Mouse (Mus musculus): Measurements from ENCODE around the gene Jak3.
A peak's percentile ranks its signal among the peaks of the same experiment; 100 is the strongest.
"Not testable (repeated sequence)": the region's sequence is repeated elsewhere in the genome, so short reads cannot be mapped to it uniquely, and the experiment has no call there.

The Jak3 gene

DNA sequence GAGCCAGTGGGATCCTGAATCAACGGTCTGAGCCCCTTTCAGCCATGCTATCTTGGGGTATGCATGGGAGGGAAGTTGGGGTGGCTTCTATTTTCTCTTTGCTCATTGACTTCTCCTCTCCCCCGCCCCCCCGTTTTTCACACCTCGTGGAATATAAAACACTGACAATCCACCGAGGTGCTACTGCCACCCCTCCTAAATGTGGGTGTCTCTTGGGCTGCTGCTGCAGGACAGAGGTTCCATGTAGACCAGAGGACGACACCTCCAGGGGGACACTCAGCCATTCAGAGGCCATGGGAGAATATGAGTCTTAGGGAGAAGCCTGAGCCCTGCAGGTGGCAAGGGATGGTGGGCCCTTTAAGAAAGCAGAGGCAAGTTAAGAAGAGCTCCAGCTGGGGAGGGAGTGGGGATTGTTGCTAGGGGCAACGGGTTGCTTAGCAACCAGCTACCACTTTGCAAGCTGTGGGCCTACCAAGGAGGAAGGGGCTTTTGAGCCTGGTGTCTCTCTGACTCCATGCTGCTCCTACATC lies 43.9 kb downstream of the Jak3 start:
- DNase-seq (ENCODE audit: extremely low read depth, low read depth, low spot score): no peak

DNA sequence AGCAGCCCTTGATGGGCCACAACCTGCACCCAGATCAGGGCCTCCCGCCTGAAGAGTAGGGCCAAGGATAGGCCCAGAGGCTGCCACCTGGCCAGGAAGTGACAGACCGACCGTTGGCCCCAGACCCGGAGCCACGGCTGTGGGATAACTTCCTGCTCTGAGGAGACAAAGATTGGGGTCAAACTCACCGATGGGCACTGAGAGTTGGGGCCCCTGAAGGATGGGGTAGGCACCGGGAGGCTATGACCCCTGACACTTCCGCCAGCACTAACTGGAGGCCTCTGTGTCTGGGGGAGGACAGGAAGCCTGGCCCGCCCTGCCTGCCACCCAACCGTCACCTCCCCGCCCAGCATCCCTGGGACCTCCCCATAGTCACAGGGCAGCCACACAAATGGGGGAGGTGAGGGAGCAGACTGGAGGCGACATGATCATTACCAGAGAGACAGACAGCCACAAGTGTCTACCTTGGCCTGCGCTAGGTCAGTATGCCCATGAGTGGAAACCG lies 47.0 kb downstream of the Jak3 start:
- DNase-seq (ENCODE audit: extremely low read depth, low read depth, low spot score): no peak

- no peak for DNase-seq (ENCODE audit: extremely low read depth, low read depth, low spot score)
These were observed 48.3 kb downstream of the Jak3 start for GRCm38 (mm10) chr8:71724389-71724788.

GRCm38 (mm10) chr8:71725122-71725924 lies 49.2 kb downstream of the Jak3 start, which contains the start of gene Fcho1:
Gene Fcho1, minus strand, starts transcription at chr8:71725716.
- DNase-seq (ENCODE audit: extremely low read depth, low read depth, low spot score): peak; percentile 51

DNA sequence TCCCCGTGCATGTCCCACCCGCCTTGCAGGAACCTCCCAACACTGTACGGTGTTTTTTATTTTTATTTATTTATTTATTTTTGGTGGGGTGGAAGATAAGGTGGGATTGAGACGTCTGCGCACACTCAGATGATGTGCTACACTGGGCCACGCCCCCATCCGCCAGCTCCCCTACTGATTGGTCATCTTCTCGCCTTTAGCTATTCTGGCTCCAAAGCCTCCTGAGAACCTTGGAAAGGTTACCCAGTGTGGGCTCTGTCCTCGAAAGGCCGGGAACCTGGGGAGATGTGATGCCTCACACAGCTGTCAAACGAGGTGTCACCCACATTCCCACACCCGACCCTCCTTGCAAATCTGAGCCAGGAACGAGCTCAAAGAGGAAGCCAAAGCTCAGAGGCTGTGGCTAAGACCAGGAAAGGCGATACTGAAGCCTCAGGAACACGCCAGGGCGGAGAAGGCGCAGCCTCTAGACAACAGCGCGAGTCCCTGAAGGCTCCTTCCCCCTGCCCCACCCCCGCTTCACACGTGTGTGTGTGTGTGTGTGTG lies 52.2 kb downstream of the Jak3 start:
- no peak for DNase-seq (ENCODE audit: extremely low read depth, low read depth, low spot score)

DNA sequence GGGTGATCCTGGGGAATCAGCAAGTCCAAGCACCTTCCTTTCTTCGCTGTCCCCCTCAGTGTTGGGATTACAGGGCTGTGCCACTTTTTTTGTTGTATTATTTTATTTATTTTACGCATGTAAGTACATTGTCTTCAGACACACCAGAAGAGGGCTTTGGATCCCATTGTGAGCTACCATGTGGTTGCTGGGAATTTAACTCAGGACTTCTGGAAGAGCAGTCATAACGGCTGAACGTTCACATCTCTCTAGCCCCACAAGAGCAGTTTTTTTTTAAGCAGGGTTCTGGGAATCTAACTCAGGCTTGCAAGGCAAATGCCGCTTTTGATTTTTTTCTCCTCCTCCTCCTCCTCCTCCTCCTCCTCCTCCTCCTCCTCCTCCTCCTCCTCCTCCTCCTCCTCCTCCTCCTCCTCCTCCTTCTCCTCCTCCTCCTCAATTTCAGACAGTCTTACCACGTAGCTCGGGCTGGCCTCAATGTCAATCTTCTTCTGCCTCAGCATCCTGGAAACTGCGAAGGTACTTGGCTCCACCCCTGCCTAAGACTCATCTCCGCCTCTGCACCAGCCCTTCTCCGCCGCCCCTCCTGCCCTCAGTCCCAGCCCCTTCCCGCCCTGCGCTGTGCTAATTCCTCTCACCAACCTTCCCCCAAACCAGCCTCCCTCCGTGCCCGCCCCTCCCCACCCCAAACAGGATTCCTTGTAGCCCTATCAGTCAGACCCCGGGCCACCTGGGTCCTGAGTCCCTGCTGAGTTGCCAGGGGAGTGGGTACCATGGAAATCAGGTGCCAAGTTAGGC lies 52.9 kb downstream of the Jak3 start:
- DNase-seq (ENCODE audit: extremely low read depth, low read depth, low spot score): no peak

DNA sequence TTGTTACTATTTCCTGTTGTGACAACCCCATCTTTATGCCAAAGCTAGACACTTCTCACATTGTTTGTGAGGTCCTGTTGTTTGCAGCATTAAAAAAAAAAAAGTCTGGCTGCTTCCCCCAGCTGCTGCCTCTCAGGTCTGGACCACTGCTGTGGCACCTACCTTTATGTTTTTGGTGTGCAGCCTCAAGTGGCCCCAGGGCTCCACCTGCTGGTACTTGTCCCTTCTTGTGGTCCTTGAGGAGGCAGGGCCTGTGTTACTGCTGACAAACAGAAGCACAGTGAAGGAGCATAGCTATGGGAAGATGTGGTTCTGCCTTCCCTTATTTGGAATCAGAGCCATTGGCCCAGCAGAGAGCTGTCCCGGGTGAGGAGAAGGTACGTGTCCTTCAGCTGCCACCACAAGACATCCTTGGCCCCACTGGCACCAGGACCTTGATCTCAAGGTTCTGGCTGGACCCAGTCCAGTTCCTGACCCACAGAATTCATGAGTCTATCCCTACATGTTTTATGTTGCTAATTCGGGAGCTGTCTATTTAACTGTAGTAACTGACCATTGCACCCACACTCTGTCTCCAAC lies 55.6 kb downstream of the Jak3 start:
- no peak for DNase-seq (ENCODE audit: extremely low read depth, low read depth, low spot score)

DNA sequence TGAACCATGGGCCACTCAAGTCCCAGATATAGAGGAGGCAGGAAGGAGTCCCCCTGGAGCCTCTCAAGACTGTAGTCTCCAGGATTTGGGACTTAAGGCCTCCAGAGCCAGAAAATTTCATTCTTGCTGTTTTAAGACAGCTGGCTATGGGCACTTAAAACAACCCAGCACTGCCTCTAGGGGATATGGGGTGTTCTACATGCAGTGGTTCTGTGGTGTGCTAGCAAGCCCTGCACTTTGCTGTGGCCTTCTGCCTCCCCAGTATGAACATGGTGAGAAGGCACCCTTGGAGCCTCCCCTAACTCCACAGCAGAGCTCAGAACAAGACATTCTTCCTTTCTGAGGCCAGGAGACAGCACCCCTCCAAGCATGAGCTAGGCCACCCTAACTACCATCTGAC lies 62.2 kb downstream of the Jak3 start:
- DNase-seq (ENCODE audit: extremely low read depth, low read depth, low spot score): not testable (repeated sequence)
